Mouse (Mus musculus) kidney, adult 2 months (tissue): ENCODE measurements around the gene Rarb. TPM values are rescaled to one million over a fixed set of nuclear protein-coding genes. Genes with fewer than 3 reads are reported as not detected.

Experiments used
- DNase-seq: peaks from one replicate; pipeline ENCODE4 v3.0.0; 2021
- H3K27ac ChIP-seq: fragments of 200-500 bp; 2 replicates; pipeline ENCODE4 v1.5.1; 2012; ENCODE audit warnings: low read depth, low read length, control low read depth, inconsistent platforms; ENCODE audit not compliant: insufficient read depth
- H3K27me3 ChIP-seq: fragments of 200-500 bp; replicated peaks from 2 replicates; pipeline ENCODE4 v1.6.1; 2012; ENCODE audit warnings: mild to moderate bottlenecking, moderate library complexity, low read length, inconsistent platforms; ENCODE audit not compliant: control insufficient read depth, insufficient read depth
- H3K36me3 ChIP-seq: fragments of 200-500 bp; 2 replicates; pipeline ENCODE4 v1.6.1; 2012; ENCODE audit warnings: mild to moderate bottlenecking, moderate library complexity, low read length, inconsistent platforms; ENCODE audit not compliant: control insufficient read depth, insufficient read depth
- H3K4me1 ChIP-seq: fragments of 200-500 bp; 2 replicates; pipeline ENCODE4 v1.6.1; 2011; ENCODE audit warnings: low read length; ENCODE audit not compliant: control insufficient read depth, insufficient read depth
- H3K4me3 ChIP-seq: fragments of 200-500 bp; 2 replicates; pipeline ENCODE4 v1.5.1; 2011; ENCODE audit warnings: mild to moderate bottlenecking, low read depth, low read length, control low read depth; ENCODE audit not compliant: insufficient read depth
- CTCF ChIP-seq: fragments of 200-500 bp; conservative IDR thresholded peaks from 2 replicates; pipeline ENCODE4 v1.5.1; 2011; ENCODE audit warnings: low read depth, mild to moderate bottlenecking, control low read depth, low read length, moderate library complexity, mixed read lengths; ENCODE audit not compliant: insufficient read depth, insufficient read length
- POLR2A ChIP-seq: fragments of 200-500 bp; IDR thresholded peaks from one replicate; pipeline ENCODE4 v1.6.1; 2011; ENCODE audit warnings: low read depth, low read length, control low read depth
- WGBS: fragments of 180-500 bp; shearing (Covaris S2); methylation state at CpG from one replicate; pipeline ENCODE4 v1.1.7; 2018; 5-methylcytosine and 5-hydroxymethylcytosine counted together
- polyA plus RNA-seq: library from polyadenylated mRNA; depleted of rRNA; stranded (reverse); fragments of >200 nt; gene quantifications from 2 replicates; pipeline ENCODE4 v1.2.3, GENCODE M21; 2012

Gene Rarb
- polyA plus RNA-seq, 1 experiment = 7.5 TPM

DNA sequence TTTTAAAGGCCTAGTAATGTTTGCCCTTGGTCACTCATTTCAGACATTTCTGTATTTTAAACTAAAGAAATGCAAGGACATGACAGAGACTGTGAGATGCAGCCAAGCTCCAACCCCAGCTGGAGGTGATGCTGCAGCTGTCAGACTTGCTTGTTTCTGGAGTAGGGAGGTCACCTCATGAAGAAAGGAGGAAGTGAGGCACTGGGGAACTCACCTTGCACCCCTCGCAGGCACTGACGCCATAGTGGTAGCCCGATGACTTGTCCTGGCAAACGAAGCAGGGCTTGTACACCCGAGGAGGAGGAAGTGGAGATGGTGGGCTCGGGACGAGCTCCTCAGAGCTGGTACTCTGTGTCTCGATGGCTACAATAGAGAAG lies 270.8 kb downstream of the Rarb start:
- TF ChIP-seq POLR2A = no peak
- Histone ChIP-seq H3K36me3 (no peaks in the 10 kb centered on the region), H3K4me1 (no peaks in the 10 kb centered on the region; the same call in 1 of the 2 replicates), H3K4me3 (no peak overlapping the region), H3K27ac (no peak overlapping the region), H3K27me3 (no peaks in the 10 kb centered on the region)
- DNase-seq = no peak
- 81% methylated on average over 8 of the region's 8 CpGs for WGBS

DNA sequence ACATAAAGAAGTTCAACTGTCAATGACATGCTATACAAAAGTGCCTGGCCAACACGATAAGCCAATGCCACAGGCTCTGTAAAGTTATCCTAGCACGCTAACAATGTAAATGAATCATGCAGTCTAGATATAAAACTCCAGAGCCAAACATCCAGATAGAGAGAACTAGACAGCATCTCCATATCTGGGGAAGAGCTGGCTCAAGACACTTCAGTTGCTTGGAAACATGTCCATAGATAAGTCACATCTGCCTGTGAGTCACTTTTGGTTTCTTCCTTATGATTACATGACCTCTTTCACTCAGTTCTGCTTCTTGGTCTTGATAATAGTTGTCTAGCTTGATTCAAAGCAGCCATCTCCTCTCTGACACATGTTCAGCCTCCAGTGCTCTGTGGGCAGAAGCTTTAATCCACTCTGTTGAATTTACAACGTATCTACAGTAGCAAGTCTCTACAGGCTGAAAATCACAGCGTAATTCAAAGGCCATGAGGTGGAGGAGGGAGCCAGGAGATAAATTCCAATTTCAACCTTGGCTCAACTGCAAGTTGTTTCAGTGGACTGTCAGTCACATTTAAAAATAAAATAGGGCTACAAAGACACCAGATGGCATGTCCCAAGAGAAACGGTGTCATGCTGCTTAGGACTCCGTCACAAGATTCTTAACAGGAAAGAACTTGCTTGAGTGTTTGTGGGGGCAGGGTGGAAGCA lies 271.3 kb downstream of the Rarb start:
- Histone ChIP-seq H3K27me3 (no peaks in the 10 kb centered on the region), H3K4me1 (no peaks in the 10 kb centered on the region; the same call in 1 of the 2 replicates), H3K36me3 (no peaks in the 10 kb centered on the region), H3K4me3 (no peak overlapping the region), H3K27ac (no peak overlapping the region)
- no peak for DNase-seq
- WGBS = 68% methylated on average over 6 of the region's 6 CpGs
- TF ChIP-seq CTCF (no peak), POLR2A (no peak)

DNA sequence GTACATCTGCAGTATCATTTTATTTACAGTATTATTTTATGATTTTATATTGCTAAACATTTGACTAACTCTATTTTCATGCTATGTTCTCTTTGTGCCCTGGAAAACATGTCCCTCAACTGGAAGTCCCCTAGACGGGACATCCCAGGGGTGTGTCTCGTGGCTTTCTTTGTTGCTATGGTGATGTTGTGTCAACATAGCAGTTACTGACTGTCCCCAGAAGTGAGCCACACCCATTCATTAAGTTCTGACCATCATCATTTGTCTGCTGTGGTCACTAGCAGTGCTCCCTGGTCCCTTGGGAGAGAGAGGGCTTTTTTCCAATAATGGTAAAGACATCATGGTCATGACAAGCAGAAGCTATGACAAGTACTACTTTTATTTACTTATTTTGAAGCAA lies 274.0 kb downstream of the Rarb start:
- Histone ChIP-seq H3K4me3 (no peak overlapping the region), H3K27me3 (no peaks in the 10 kb centered on the region), H3K27ac (no peak overlapping the region), H3K4me1 (no peaks in the 10 kb centered on the region; the same call in 1 of the 2 replicates), H3K36me3 (no peaks in the 10 kb centered on the region; the same call in 1 of the 2 replicates)
- TF ChIP-seq POLR2A (no peak), CTCF (no peak)
- 80% methylated on average over 2 of the region's 2 CpGs for WGBS
- no peak for DNase-seq

DNA sequence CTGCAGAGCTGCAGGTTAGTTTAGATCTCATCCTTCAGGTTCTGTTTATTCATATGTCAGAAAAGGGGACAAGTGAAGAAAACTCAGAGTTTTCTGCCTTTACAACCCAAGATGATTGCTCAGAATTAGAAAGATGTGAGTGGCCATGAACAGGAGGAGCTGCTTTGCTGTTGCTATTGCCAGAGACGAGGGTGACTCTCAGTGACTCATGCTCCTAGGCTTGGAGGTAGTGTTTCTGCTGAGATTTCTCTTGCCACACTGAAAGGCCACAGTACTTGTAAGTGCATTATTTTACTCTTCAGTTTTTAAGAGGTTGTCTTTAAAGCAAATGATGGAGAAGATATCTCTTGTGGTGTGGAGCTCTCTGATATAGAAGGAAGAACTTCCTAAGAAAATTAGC lies 277.3 kb downstream of the Rarb start:
- WGBS = 82% methylated on average over 1 of the region's 1 CpGs
- TF ChIP-seq CTCF (no peak), POLR2A (no peak)
- Histone ChIP-seq H3K4me1 (no peaks in the 10 kb centered on the region), H3K27me3 (no peaks in the 10 kb centered on the region), H3K36me3 (no peaks in the 10 kb centered on the region; the same call in 1 of the 2 replicates), H3K27ac (no peak overlapping the region), H3K4me3 (no peak overlapping the region)
- DNase-seq = no peak

DNA sequence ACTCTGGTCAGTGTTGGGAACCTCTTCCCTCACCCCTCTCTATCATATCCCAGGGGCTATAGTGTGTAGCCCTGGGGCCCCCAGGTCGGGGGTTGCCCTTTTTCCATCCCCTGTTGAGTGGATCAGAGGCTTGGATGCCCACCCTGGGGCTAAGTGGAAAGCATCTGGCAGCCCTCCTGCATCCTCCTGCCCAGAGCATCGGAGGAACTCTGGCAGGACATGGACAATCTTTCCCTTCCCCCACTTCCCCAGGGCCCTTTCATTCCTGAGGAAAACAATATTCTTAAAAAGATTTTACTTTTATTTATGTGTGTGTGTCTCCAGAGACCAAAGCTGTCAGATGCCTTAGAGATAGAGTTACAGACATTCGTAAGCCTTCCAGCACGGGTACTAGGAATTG lies 281.5 kb downstream of the Rarb start:
- Histone ChIP-seq H3K36me3 (no peaks in the 10 kb centered on the region; the same call in 1 of the 2 replicates), H3K4me1 (no peaks in the 10 kb centered on the region), H3K27ac (no peak overlapping the region), H3K27me3 (no peaks in the 10 kb centered on the region), H3K4me3 (no peak overlapping the region)
- DNase-seq = peak; percentile 65
- TF ChIP-seq POLR2A (no peak), CTCF (no peak)
- WGBS = 45% methylated on average over 4 of the region's 4 CpGs

DNA sequence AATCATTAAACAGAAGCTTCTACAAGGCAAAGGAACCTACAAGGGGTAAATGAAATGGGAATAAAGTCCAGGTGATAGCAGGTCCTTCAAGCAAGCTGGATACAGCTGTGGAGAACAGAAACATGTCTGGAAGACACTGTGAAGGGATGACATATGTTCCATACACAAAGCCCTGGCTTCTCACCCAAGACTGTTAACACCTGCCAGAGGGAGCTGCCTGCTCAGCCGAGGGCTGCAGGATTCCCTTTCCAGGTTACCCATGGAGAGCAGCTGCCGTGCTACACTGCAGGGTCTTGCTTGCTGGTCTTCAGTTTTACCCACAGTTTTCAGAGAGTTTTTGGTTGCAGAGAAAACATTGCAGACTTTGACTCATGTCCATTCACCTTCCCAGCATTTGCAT lies 290.3 kb downstream of the Rarb start:
- H3K27me3 ChIP-seq = no peaks in the 10 kb centered on the region
- H3K27ac ChIP-seq = no peak overlapping the region
- H3K4me1 ChIP-seq = no peaks in the 10 kb centered on the region
- TF ChIP-seq POLR2A = no peak
- no peak for TF ChIP-seq CTCF
- DNase-seq = no peak
- no peak overlapping the region for H3K4me3 ChIP-seq
- H3K36me3 ChIP-seq = no peaks in the 10 kb centered on the region
- WGBS = 71% methylated on average over 2 of the region's 2 CpGs

DNA sequence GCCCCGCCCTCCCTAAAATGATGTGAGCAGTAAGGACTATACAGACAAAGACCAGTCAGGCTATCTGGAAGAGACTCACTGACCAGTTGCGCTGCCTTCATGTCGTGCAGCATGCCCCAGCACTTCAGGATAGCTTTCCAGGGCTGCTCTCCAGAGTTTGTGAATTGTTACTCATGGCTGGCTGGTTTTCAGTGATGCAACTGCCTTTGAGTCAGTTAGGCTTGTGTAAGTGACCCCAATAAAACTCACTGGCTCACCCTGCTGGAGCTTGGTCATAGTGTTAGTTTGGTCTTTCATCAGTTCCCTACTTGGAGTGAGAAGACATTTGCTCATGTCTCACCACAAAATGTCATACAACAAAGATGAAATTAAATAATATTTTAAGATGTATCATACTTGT lies 292.8 kb downstream of the Rarb start:
- H3K27me3 ChIP-seq = no peaks in the 10 kb centered on the region
- no peak overlapping the region for H3K27ac ChIP-seq
- WGBS = 79% methylated on average over 3 of the region's 3 CpGs
- peak; percentile 33 for DNase-seq
- TF ChIP-seq POLR2A = no peak
- peak; percentile 27; the same call in 1 of the 2 replicates for TF ChIP-seq CTCF
- no peaks in the 10 kb centered on the region for H3K4me1 ChIP-seq
- no peak overlapping the region for H3K4me3 ChIP-seq
- no peaks in the 10 kb centered on the region for H3K36me3 ChIP-seq
